Mouse (Mus musculus): ENCODE results near the gene Gm7942.
"Not testable (repeated sequence)": the region's sequence is repeated elsewhere in the genome, so short reads cannot be mapped to it uniquely, and the experiment has no call there.

Gm7942 gene

GRCm38 (mm10) chr5:95106638-95107037 lies at the start of gene Gm7942:
Gene Gm7942, plus strand, starts transcription at chr5:95106938.
- DNase-seq (ENCODE audit: low read depth), result not testable (repeated sequence)

All from c-Kit-positive CD71-negative TER-119-negative erythroid progenitor cells, embryonic 14.5 days (primary cell).